Mouse (Mus musculus) MEL (cell line): ENCODE data around the gene Acot3.

ENCODE experiments used
- POLR2A ChIP-seq, 2 experiments: IDR thresholded peaks; 2 replicates each; pipeline ENCODE4 v1.6.1; 2011 to 2012; ENCODE audit warnings: low read length in 2 of 2, mild to moderate bottlenecking in 2 of 2, control low read depth in 1 of 2, improper control_type of control experiment in 1 of 2, low read depth in 1 of 2, moderate library complexity in 1 of 2; ENCODE audit not compliant: control insufficient read depth in 1 of 2, insufficient read depth in 1 of 2, poor library complexity in 1 of 2
- ZC3H11A ChIP-seq: IDR thresholded peaks from 2 replicates; pipeline ENCODE4 v1.6.1; 2012; ENCODE audit warnings: low read depth, mild to moderate bottlenecking, inconsistent platforms, low read length, improper control_type of control experiment

GRCm38 (mm10) chr12:84100071-84100470 lies 48.1 kb downstream of the Acot3 start:
- no peak for TF ChIP-seq POLR2A (IDR thresholded peaks at IDR 0.05; ENCODE audit: control insufficient read depth in 1 of 2, insufficient read depth in 1 of 2, low read depth in 1 of 2, low read length in 2 of 2, poor library complexity in 1 of 2)
- TF ChIP-seq ZC3H11A, result no peak
